Mouse (Mus musculus): Measurements from ENCODE around the gene Prkar1b.

GRCm38 (mm10) chr5:139140589-139140988, 9.2 kb downstream of the Prkar1b start:
- TF ChIP-seq TCF12 (IDR thresholded peaks at IDR 0.05; ENCODE audit: insufficient read depth, poor library complexity, severe bottlenecking) (no peak), MAX (IDR thresholded peaks at IDR 0.05; ENCODE audit: low read depth) (no peak), POLR2A (IDR thresholded peaks at IDR 0.05; ENCODE audit: insufficient read length, low read depth) (no peak), MYOG (IDR thresholded peaks at IDR 0.05; ENCODE audit: control insufficient read depth in 1 of 3, insufficient read depth in 1 of 3, insufficient read length in 2 of 3, low read depth in 2 of 3) (no peak)
